Mouse (Mus musculus) hindbrain, embryonic 11.5 days (tissue): ENCODE results near the gene Wnt3a. TPM values are rescaled to one million over a fixed set of nuclear protein-coding genes. Genes with fewer than 3 reads are reported as not detected.

ENCODE experiments used
- ATAC-seq: fragments of 200-750 bp; cut with Nextera tagmentation; 2 replicates; pipeline ENCODE4 v1.8.0; 2017; ENCODE audit warnings: mild to moderate bottlenecking, moderate TSS enrichment, moderate library complexity; ENCODE audit not compliant: low FRiP score
- DNase-seq: peaks from one replicate; pipeline ENCODE4 v3.0.0-alpha.2; 2015; ENCODE audit warnings: low spot score
- H3K27ac ChIP-seq: fragments of 300-500 bp; sonication (generic); 2 replicates; pipeline ENCODE4 v1.5.1; 2014; ENCODE audit warnings: mild to moderate bottlenecking, low read depth, low read length
- H3K27me3 ChIP-seq: fragments of 300-500 bp; sonication (generic); 2 replicates; pipeline ENCODE4 v1.6.1; 2014; ENCODE audit warnings: mild to moderate bottlenecking, low read length, moderate library complexity, mixed read lengths; ENCODE audit not compliant: control insufficient read depth, insufficient read depth
- H3K36me3 ChIP-seq: fragments of 300-500 bp; sonication (generic); 2 replicates; pipeline ENCODE4 v1.6.1; 2014; ENCODE audit warnings: mild to moderate bottlenecking, low read length, moderate library complexity, mixed read lengths; ENCODE audit not compliant: control insufficient read depth, insufficient read depth
- H3K4me1 ChIP-seq: fragments of 300-500 bp; sonication (generic); replicated peaks from 2 replicates; pipeline ENCODE4 v1.6.1; 2014; ENCODE audit warnings: low read length, mixed read lengths; ENCODE audit not compliant: control insufficient read depth, insufficient read depth
- H3K4me2 ChIP-seq: fragments of 300-500 bp; sonication (generic); replicated peaks from 2 replicates; pipeline ENCODE4 v1.6.1; 2014; ENCODE audit warnings: mild to moderate bottlenecking, low read depth, low read length
- H3K4me3 ChIP-seq: fragments of 300-500 bp; sonication (generic); 2 replicates; pipeline ENCODE4 v1.5.1; 2014; ENCODE audit warnings: low read depth, low read length
- H3K9ac ChIP-seq: fragments of 300-500 bp; sonication (generic); 2 replicates; pipeline ENCODE4 v1.6.1; 2014; ENCODE audit warnings: low read depth, low read length
- H3K9me3 ChIP-seq: fragments of 300-500 bp; sonication (generic); 2 replicates; pipeline ENCODE4 v1.6.1; 2016; ENCODE audit warnings: low read length; ENCODE audit not compliant: control insufficient read depth
- WGBS: fragments of 180-500 bp; shearing (Covaris S2); extraction: QIAGEN DNeasy Blood & Tissue Kit; methylation state at CpG from one replicate; pipeline ENCODE4 v1.1.7; 2014; 5-methylcytosine and 5-hydroxymethylcytosine counted together
- polyA plus RNA-seq: library from polyadenylated mRNA; unstranded; fragments of >200 nt; fragmentation: Nextera tagmentation; extraction: Ambion mirVana; gene quantifications from 2 replicates; pipeline ENCODE4 v1.2.1, GENCODE M21; 2014

Wnt3a gene
- polyA plus RNA-seq, 1 experiment from 2014 or later, result 4.0 TPM

DNA sequence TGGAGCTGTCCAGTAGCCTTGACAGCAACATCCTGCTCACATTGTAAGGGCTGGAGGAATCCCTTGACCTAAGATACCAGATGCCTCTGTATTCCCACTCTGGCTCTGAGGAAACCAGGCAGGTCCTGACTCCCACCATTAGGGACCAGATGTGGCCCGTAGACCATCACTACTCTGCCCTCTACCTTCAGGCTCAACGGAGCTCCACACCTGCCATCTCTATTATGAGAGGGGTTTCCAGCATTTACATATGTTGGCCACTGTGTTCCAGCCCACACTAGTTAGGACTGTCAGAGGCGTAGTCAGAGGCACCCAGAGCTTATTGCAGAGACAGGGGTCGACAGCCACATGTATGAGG, 51.1 kb downstream of the Wnt3a start:
- DNase-seq (no peak), ATAC-seq (peak; percentile 67)
- H3K4me1 ChIP-seq, result peaks cover 5% of the 10 kb centered on the region; the same call in 1 of the 2 replicates
- WGBS, result 58% methylated on average over 4 of the region's 4 CpGs
- H3K9ac ChIP-seq, result no peak overlapping the region
- no peaks in the 10 kb centered on the region for H3K36me3 ChIP-seq
- H3K27ac ChIP-seq, result no peak overlapping the region
- 0 out of 2 replicates have a peak, but pooled peaks cover 2% of the 10 kb centered on the region for H3K27me3 ChIP-seq
- H3K4me2 ChIP-seq, result no peak overlapping the region
- no peak overlapping the region for H3K4me3 ChIP-seq
- H3K9me3 ChIP-seq, result no peaks in the 10 kb centered on the region

DNA sequence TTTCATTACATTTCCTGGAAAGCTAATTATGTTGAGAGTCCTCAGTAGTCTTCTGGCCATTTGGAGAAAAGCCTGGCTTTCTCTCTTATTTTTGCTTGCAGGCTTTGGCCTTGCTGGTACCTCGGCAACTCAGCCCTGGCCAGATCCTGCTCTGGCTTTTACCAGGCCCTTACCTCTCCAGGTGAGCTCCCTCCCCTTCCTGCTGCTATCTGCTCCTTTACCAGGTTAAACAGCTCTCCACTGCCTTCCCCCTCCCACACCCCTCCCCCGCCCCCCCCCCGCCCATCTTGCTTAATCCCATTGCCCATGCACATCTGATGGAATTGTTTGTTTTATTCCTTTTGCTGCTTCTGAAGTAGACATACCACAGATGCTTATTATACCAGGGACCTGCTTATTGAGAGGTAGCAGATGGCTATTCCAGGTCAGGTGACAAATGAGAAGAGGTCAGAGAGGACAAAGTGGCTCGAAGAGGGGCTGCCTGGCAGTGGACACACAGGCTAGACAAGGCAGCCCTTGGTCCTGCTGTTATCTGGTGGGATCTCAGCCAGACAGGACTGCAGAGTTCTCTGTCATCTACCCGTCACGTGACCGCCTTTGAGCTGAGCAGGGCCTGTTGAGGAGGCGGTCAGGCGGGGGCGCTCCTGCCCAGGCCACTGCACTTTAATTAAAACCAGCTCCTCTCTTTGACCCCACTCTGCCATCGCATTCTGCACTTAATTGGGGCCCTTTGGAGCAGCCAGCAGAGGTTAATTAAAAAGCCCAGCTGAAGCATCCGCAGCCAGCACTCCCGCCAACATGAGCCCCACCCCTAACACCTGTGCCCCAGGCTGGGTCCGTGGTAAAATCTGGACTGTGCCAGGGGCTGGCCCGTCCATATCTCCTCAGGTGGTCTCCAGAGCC, 51.8 kb downstream of the Wnt3a start:
- H3K36me3 ChIP-seq, result no peaks in the 10 kb centered on the region
- peaks cover 5% of the 10 kb centered on the region; the same call in 1 of the 2 replicates for H3K4me1 ChIP-seq
- ATAC-seq, result peak; percentile 82
- H3K9ac ChIP-seq, result no peak overlapping the region
- H3K9me3 ChIP-seq, result no peaks in the 10 kb centered on the region
- 0 out of 2 replicates have a peak, but pooled peaks cover 2% of the 10 kb centered on the region for H3K27me3 ChIP-seq
- peak; percentile 80 for DNase-seq
- no peak overlapping the region for H3K4me3 ChIP-seq
- H3K4me2 ChIP-seq, result no peak overlapping the region
- H3K27ac ChIP-seq, result no peak overlapping the region
- 7% methylated on average over 15 of the region's 15 CpGs for WGBS

DNA sequence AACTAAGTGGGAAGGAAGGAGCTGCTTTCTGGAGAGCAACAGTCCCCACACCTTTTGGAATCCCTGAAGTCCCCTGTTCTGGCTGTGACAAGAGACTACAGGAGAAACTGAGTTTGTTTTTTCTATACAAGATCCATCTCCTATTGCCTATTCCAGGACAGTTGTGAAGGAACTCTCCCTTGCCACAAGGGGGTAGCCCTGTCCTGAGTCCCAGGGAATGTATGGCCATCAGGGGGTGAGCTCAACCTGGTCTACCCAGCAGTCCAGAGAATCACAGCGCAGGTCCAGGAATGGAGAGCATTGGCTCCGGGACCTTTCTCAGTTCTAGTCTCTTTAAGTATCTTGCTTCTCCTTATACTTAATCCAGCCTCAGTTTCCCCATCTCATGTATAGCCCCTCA, 57.8 kb downstream of the Wnt3a start:
- no peaks in the 10 kb centered on the region for H3K27me3 ChIP-seq
- H3K9me3 ChIP-seq, result no peaks in the 10 kb centered on the region
- no peak overlapping the region for H3K4me3 ChIP-seq
- H3K36me3 ChIP-seq, result no peaks in the 10 kb centered on the region
- 59% methylated on average over 2 of the region's 2 CpGs for WGBS
- H3K27ac ChIP-seq, result no peak overlapping the region
- DNase-seq (no peak), ATAC-seq (no peak)
- 0 out of 2 replicates have a peak, but pooled peaks cover 2% of the 10 kb centered on the region for H3K4me1 ChIP-seq
- H3K9ac ChIP-seq, result no peak overlapping the region
- no peak overlapping the region for H3K4me2 ChIP-seq

DNA sequence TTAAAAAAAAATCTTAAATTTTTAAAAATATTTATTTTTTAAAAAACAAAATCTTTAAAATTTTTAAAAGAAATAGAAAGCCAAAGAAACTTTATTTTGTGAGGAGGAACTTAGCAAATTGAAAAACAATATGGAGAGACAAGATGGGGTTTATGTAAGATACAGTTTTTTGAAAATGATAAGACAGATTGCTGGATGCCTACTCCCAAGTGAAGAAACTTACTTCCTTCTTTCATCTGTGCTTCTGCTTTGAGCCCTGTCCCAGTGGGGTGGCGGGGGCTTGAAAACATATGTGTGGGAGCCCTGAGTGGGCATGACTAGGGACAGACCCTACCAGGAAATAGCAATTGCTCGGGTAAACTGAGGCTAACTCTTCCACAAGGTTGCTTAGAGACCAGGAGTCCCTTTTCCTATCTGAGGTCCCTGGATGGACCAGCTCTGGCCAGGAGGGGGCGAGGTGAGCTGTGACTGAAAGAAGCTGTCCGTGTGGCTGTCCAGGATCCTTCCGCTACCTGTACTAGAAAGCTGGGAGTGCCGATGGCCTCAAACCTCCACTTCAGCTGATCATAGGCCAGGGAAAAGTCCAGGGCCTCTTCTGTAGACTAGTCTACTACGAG, 60.3 kb downstream of the Wnt3a start:
- no peak overlapping the region for H3K4me3 ChIP-seq
- peaks cover 8% of the 10 kb centered on the region for H3K4me1 ChIP-seq
- H3K9me3 ChIP-seq, result no peaks in the 10 kb centered on the region
- 17% methylated on average over 7 of the region's 7 CpGs for WGBS
- H3K36me3 ChIP-seq, result no peaks in the 10 kb centered on the region
- no peak overlapping the region for H3K27ac ChIP-seq
- ATAC-seq (no peak), DNase-seq (peak; percentile 77)
- H3K27me3 ChIP-seq, result no peaks in the 10 kb centered on the region
- H3K9ac ChIP-seq, result no peak overlapping the region
- no peak overlapping the region for H3K4me2 ChIP-seq

DNA sequence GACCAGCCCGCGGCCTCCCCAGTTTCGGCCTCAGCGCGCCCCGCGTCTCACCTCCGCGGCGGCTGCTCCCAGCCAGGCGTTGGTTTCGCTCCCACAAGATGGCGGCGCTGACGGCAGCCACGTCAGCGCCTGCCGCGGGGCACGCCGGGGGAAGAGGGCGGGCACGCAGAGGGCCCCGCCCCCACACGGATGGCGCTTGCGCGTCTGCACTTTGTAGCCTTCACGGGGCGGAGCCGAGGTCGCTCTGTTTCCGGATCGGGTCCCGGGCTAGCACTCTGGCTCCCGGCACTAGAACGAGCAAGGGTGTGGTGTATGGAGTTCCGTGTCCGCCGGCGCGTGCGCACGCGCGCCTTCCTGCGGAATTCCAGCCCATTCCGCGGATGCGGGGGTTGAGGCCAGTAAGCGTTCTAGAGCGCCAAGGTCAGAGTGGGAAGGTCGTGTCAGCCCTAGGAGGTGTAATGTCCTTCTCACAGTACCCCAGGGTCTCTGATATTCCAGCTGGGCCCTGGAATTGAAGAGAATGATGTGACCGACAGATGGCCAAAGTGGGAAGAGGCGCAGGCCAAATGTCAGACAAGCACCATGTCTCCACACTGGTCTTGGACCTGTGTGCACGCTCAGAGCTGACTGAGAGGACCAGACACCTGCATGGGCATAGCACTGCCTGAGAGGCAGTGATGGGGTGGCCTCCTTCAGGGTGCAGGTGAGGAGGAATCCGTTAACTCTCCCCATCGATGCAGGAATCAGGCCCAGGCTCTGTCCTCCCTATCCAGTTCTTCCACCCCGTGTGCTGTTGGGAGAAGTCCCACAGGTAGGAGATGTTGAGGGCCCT, 62.2 kb downstream of the Wnt3a start, which contains the start of gene Arf1:
Gene Arf1, minus strand, starts transcription at position 149 of the 832 bp plus-strand sequence.
- 5% methylated on average over 48 of the region's 59 CpGs for WGBS
- H3K4me1 ChIP-seq, result peaks cover 10% of the 10 kb centered on the region
- DNase-seq, result peak; percentile 99
- ATAC-seq, result peak; percentile 94
- H3K9me3 ChIP-seq, result no peaks in the 10 kb centered on the region
- peak within 1 kb of the TSS; percentile 97 for H3K9ac ChIP-seq
- no peaks in the 10 kb centered on the region for H3K27me3 ChIP-seq
- peak within 1 kb of the TSS; percentile 90 for H3K27ac ChIP-seq
- 0 out of 2 replicates have a peak, but pooled peaks cover 2% of the 10 kb centered on the region for H3K36me3 ChIP-seq
- H3K4me2 ChIP-seq, result peak within 1 kb of the TSS; percentile 92
- peak within 1 kb of the TSS; percentile 86 for H3K4me3 ChIP-seq

DNA sequence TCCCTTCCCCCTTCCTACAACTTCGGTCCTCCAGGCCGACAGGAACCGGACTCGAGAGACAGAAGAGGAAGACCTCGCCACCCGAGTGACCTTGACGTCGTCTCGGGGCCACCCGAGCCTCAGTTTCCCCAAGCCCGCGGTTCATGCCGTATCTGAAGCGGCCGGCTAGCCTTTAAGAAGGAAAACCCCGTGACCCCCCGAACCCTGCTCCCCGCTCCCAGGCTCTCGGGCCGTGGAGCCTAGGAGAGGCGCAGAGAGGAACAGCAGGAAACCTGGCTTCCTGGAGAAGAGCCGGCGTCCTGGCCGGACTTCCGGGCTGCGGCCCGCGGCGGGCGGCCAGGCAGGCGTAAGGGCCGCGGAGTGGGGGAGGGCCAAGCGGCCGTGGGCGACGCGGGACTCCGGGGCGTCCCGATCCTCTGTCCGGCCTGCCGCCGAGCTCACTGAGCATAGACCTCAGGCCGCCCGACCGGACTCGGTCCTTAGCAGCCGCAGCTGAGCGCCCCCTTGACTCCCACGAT, 62.9 kb downstream of the Wnt3a start:
- Histone ChIP-seq H3K27me3 (no peaks in the 10 kb centered on the region), H3K4me2 (peak overlapping the region; percentile 92), H3K4me3 (peak overlapping the region; percentile 86), H3K9me3 (no peaks in the 10 kb centered on the region), H3K9ac (peak overlapping the region; percentile 97), H3K4me1 (peaks cover 10% of the 10 kb centered on the region), H3K27ac (peak overlapping the region; percentile 90), H3K36me3 (0 out of 2 replicates have a peak, but pooled peaks cover 2% of the 10 kb centered on the region)
- DNase-seq (no peak), ATAC-seq (peak; percentile 85; the same call in 1 of the 2 replicates)
- under 1% methylated on average over 39 of the region's 51 CpGs for WGBS

DNA sequence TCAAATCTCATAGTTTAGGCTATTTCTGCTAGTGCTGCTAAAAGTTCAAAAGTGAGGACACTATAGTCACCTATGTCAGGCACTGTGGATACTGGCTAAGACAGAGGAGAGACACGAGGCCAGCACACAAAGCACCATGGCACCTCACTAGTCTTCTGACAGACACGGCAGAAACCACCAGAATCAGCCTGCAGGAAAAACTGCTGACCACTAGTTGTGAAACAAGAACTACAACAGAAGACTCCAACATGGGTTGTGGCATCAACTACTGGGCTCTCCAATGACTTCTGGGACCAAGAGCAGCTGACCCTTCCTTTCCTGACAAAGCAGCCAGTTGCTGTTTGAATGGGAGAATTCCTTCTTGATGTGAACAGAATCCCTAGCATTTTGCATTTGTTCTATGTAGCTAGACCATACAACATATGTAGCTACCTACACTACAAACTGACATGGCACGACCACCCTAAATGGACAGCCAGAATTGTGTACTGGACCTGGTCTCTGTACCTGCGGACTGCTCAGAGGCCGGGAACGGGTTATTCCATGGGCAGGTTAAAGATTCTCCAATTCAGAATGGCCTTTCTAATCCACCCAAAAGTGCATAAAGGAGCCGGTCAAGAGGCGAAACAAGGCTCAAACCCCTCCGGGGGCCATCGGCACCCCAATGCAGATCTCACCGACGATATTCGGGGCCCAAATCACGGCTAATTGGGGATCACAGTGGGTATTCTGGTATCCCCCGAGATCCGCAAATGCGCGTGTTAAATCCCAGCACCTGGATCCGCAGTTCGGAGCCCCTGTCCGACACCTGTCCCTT, 63.6 kb downstream of the Wnt3a start:
- Histone ChIP-seq H3K9me3 (no peaks in the 10 kb centered on the region), H3K4me1 (peaks cover 10% of the 10 kb centered on the region), H3K36me3 (0 out of 2 replicates have a peak, but pooled peaks cover 2% of the 10 kb centered on the region), H3K27me3 (no peaks in the 10 kb centered on the region), H3K27ac (peak overlapping the region; percentile 90), H3K4me3 (peak overlapping the region; percentile 86), H3K4me2 (peak overlapping the region; percentile 92), H3K9ac (peak overlapping the region; percentile 97)
- no peak for ATAC-seq
- 5% methylated on average over 21 of the region's 21 CpGs for WGBS
- DNase-seq, result peak; percentile 25
